Mouse (Mus musculus) gastrocnemius, postnatal 36 days (tissue): ENCODE data around the gene Ston1. TPM values are rescaled to one million over a fixed set of nuclear protein-coding genes. Genes with fewer than 3 reads are reported as not detected.

Experiments used
- DNase-seq, 2 experiments: peaks; one replicate each; pipeline ENCODE4 v3.0.0; 2022
- intact Hi-C: fragments of 180-260 bp; cut with DNase I; formaldehyde crosslinking; loops from one replicate; pipeline ENCODE4 v1.15.1; 2025
- total RNA-seq, 2 experiments: library from RNA; stranded (reverse); gene quantifications; 2 replicates each; pipeline ENCODE4 v1.2.3; 2021

Ston1 gene
- total RNA-seq, 2 experiments from 2014 or later: 6.0 to 6.1 TPM

GRCm38 (mm10) chr17:88582999-88583398 is 14.5 kb upstream of the Ston1 start:
- DNase-seq: no peak
- intact Hi-C loops: no loop called here

- DNase-seq: no peak
- intact Hi-C loops: no loop called here
These were observed 14.1 kb upstream of the Ston1 start for GRCm38 (mm10) chr17:88583411-88583810.

- intact Hi-C loops: no loop called here
- no peak for DNase-seq
These were observed 10.1 kb upstream of the Ston1 start for GRCm38 (mm10) chr17:88587371-88587770.

GRCm38 (mm10) chr17:88588228-88588627 is 9.3 kb upstream of the Ston1 start:
- DNase-seq: no peak
- intact Hi-C loops: no loop called here

GRCm38 (mm10) chr17:88590251-88590650 is 7.2 kb upstream of the Ston1 start:
- intact Hi-C loops: no loop called here
- no peak for DNase-seq

- no peak for DNase-seq
- intact Hi-C loops: no loop called here
These were observed 2.4 kb upstream of the Ston1 start for GRCm38 (mm10) chr17:88595071-88595470.

- intact Hi-C loops: no loop called here
- DNase-seq: no peak
These were observed 1.4 kb upstream of the Ston1 start for GRCm38 (mm10) chr17:88596068-88596467.

GRCm38 (mm10) chr17:88596544-88597221 is 801 bp upstream of the Ston1 start:
- intact Hi-C loops: no loop called here
- no peak for DNase-seq

- DNase-seq: no peak
- intact Hi-C loops: no loop called here
These were observed 554 bp downstream of the Ston1 start for GRCm38 (mm10) chr17:88598056-88598420.

GRCm38 (mm10) chr17:88598570-88599368 is 1.3 kb downstream of the Ston1 start:
- no peak for DNase-seq
- intact Hi-C loops: no loop called here

GRCm38 (mm10) chr17:88600492-88601026 is 3.1 kb downstream of the Ston1 start:
- intact Hi-C loops: loop anchor here (5.0 kb wide), 1 partner anchor 37 kb away; no protein-coding TSS in a partner anchor
- DNase-seq: no peak

GRCm38 (mm10) chr17:88603943-88604342 is 6.5 kb downstream of the Ston1 start:
- intact Hi-C loops: loop anchor here (5.0 kb wide), 1 partner anchor 33 kb away; no protein-coding TSS in a partner anchor
- no peak for DNase-seq

GRCm38 (mm10) chr17:88606056-88606455 is 8.6 kb downstream of the Ston1 start:
- no peak for DNase-seq
- intact Hi-C loops: no loop called here

- intact Hi-C loops: no loop called here
- DNase-seq: no peak
These were observed 11.9 kb downstream of the Ston1 start for GRCm38 (mm10) chr17:88609361-88609760.

GRCm38 (mm10) chr17:88611057-88611456 is 13.6 kb downstream of the Ston1 start:
- intact Hi-C loops: no loop called here
- no peak for DNase-seq

GRCm38 (mm10) chr17:88613172-88613571 is 15.7 kb downstream of the Ston1 start:
- no peak for DNase-seq
- intact Hi-C loops: no loop called here

GRCm38 (mm10) chr17:88613721-88614120 is 16.2 kb downstream of the Ston1 start:
- no peak for DNase-seq
- intact Hi-C loops: no loop called here

GRCm38 (mm10) chr17:88614234-88614633 is 16.8 kb downstream of the Ston1 start:
- DNase-seq: no peak
- intact Hi-C loops: no loop called here

GRCm38 (mm10) chr17:88614733-88615132 is 17.2 kb downstream of the Ston1 start:
- no peak for DNase-seq
- intact Hi-C loops: no loop called here

- intact Hi-C loops: no loop called here
- no peak for DNase-seq
These were observed 18.1 kb downstream of the Ston1 start for GRCm38 (mm10) chr17:88615492-88616155.

- DNase-seq: no peak
- intact Hi-C loops: no loop called here
These were observed 23.5 kb downstream of the Ston1 start for GRCm38 (mm10) chr17:88620935-88621334.
